Mouse (Mus musculus) spleen, embryonic (tissue): ENCODE data around the gene Satb2.

Source experiments
- CTCF ChIA-PET: fragments of 350-600 bp; sonication (Branson Sonifier 250); formaldehyde crosslinking; loops from one replicate; lab custom pipeline; 2022; lab: Charles Lee

Satb2 gene

GRCm38 (mm10) chr1:56936554-56936953, 41.9 kb downstream of the Satb2 start:
- CTCF ChIA-PET, result no interaction called here

GRCm38 (mm10) chr1:56933821-56934220, 44.6 kb downstream of the Satb2 start:
- CTCF ChIA-PET, result no interaction called here

GRCm38 (mm10) chr1:56930096-56930495, 48.4 kb downstream of the Satb2 start:
- CTCF ChIA-PET, result no interaction called here

GRCm38 (mm10) chr1:56928731-56929130, 49.7 kb downstream of the Satb2 start:
- CTCF ChIA-PET, result no interaction called here

- CTCF ChIA-PET, result no interaction called here
Measured at GRCm38 (mm10) chr1:56920472-56920871, 58.0 kb downstream of the Satb2 start.

- CTCF ChIA-PET, result no interaction called here
Measured at GRCm38 (mm10) chr1:56914279-56914678, 64.2 kb downstream of the Satb2 start.

- CTCF ChIA-PET, result no interaction called here
Measured at GRCm38 (mm10) chr1:56900706-56901287, 77.7 kb downstream of the Satb2 start.

- CTCF ChIA-PET, result no interaction called here
Measured at GRCm38 (mm10) chr1:56900187-56900586, 78.3 kb downstream of the Satb2 start.

GRCm38 (mm10) chr1:56898606-56899396, 79.6 kb downstream of the Satb2 start:
- CTCF ChIA-PET, result no interaction called here

GRCm38 (mm10) chr1:56897492-56898180, 80.8 kb downstream of the Satb2 start:
- CTCF ChIA-PET, result no interaction called here

- CTCF ChIA-PET, result no interaction called here
Measured at GRCm38 (mm10) chr1:56896670-56897069, 81.8 kb downstream of the Satb2 start.

- CTCF ChIA-PET, result no interaction called here
Measured at GRCm38 (mm10) chr1:56892766-56893165, 85.7 kb downstream of the Satb2 start.

- CTCF ChIA-PET, result no interaction called here
Measured at GRCm38 (mm10) chr1:56888939-56889338, 89.5 kb downstream of the Satb2 start.

GRCm38 (mm10) chr1:56887524-56887923, 90.9 kb downstream of the Satb2 start:
- CTCF ChIA-PET, result no interaction called here

- CTCF ChIA-PET, result no interaction called here
Measured at GRCm38 (mm10) chr1:56871485-56871884, 107.0 kb downstream of the Satb2 start.

- CTCF ChIA-PET, result no interaction called here
Measured at GRCm38 (mm10) chr1:56865246-56865645, 113.2 kb downstream of the Satb2 start.

- CTCF ChIA-PET, result no interaction called here
Measured at GRCm38 (mm10) chr1:56862799-56863198, 115.7 kb downstream of the Satb2 start.

GRCm38 (mm10) chr1:56857202-56857601, 121.2 kb downstream of the Satb2 start:
- CTCF ChIA-PET, result no interaction called here

- CTCF ChIA-PET, result no interaction called here
Measured at GRCm38 (mm10) chr1:56850446-56850845, 128.0 kb downstream of the Satb2 start.

- CTCF ChIA-PET, result no interaction called here
Measured at GRCm38 (mm10) chr1:56846358-56846757, 132.1 kb downstream of the Satb2 start.

GRCm38 (mm10) chr1:56845523-56846118, 132.8 kb downstream of the Satb2 start:
- CTCF ChIA-PET, result no interaction called here

- CTCF ChIA-PET, result no interaction called here
Measured at GRCm38 (mm10) chr1:56844551-56845330, 133.7 kb downstream of the Satb2 start.
